Comparison of ENCODE assay signal across 9 mouse cellular contexts in genomic region chr17:80560669-80561401, GRCm38 (mm10). TPM values are rescaled to one million over a fixed set of nuclear protein-coding genes. Genes with fewer than 3 reads are reported as not detected.
A peak's percentile ranks its signal among the peaks of the same experiment; 100 is the strongest.
DNase-seq lines count a peak whose midpoint lies in the region; ATAC-seq and TF ChIP-seq lines count a peak whose summit lies in the region.
"Had no signal": no experiment of that assay in that cellular context is flagged by ENCODE, and none has a peak within 500 bp of the region (broad histone marks: within the 10 kb centered on the region; RNA-seq: fewer than 3 reads in every experiment).

No protein-coding gene starts in this region.

- no peak overlapping the region for H3K4me3 ChIP-seq in ES-E14 (ENCODE audit: insufficient read depth in 1 of 2, low read depth in 1 of 2, low read length in 2 of 2, poor library complexity in 1 of 2, severe bottlenecking in 1 of 2)
- no peak overlapping the region for H3K4me3 ChIP-seq in forebrain, embryonic 14.5 days (ENCODE audit: low read depth, low read length)
- no peak overlapping the region for H3K4me3 ChIP-seq in lung, adult 2 months (replicated peaks; ENCODE audit: extremely low read depth, low read depth, low read length)

- TF ChIP-seq POLR2A in lung, adult 2 months (IDR thresholded peaks at IDR 0.05; ENCODE audit: borderline replicate concordance, extremely low read depth, low read depth, low read length): no peak

- peaks cover 3 to 7% of the 10 kb centered on the region in 2 experiments; a peak in 2 of 4 replicates for H3K4me1 ChIP-seq in ES-E14 (ENCODE audit: control insufficient read depth in 2 of 2, insufficient read depth in 2 of 2, low read length in 2 of 2, poor library complexity in 1 of 2)
- H3K4me1 ChIP-seq in forebrain, embryonic 14.5 days (ENCODE audit: control insufficient read depth, insufficient read depth, low read length): no peaks in the 10 kb centered on the region
- H3K4me1 ChIP-seq in lung, adult 2 months (ENCODE audit: control insufficient read depth, insufficient read depth, low read length): no peaks in the 10 kb centered on the region

- ATAC-seq in cerebellum, adult (ENCODE audit: insufficient number of reproducible peaks, low FRiP score, low TSS enrichment): peak; percentile 54; the same call in 1 of the 2 replicates
- peak; percentile 59 for ATAC-seq in forebrain, embryonic 14.5 days
- peak; percentile 70 for ATAC-seq in neutrophil, adult 5-6 weeks (ENCODE audit: extremely low read depth, insufficient number of reproducible peaks, low FRiP score, poor library complexity, severe bottlenecking)

- WGBS in forebrain, embryonic 14.5 days: 22% methylated on average over 12 of the region's 12 CpGs
- WGBS in lung, adult 2 months: 16% methylated on average over 12 of the region's 12 CpGs

- DNase-seq in ES-E14 (ENCODE audit: low read depth, low spot score): peak; percentile 72
- DNase-seq in forebrain, embryonic 14.5 days (ENCODE audit: low spot score): peak; percentile 86
- peak; percentile 76 to 82 for DNase-seq in heart, postnatal 14 days
- peak; percentile 80 for DNase-seq in layer of hippocampus, adult 11-12 months (ENCODE audit: low spot score)
- DNase-seq in lung, adult 2 months: peak; percentile 68
- DNase-seq in thymus, adult 18-20 months: peak; percentile 28 to 55

- in situ Hi-C loops in ES-E14 (cut with MboI; ENCODE audit: low sequenced_read_pairs in 2 of 2, unreplicated experiment in 2 of 2): no loop called here

- H3K36me3 ChIP-seq in ES-E14 (ENCODE audit: control insufficient read depth, insufficient read depth, low read length, poor library complexity, severe bottlenecking): no peaks in the 10 kb centered on the region; the same call in 1 of the 2 replicates
- no peaks in the 10 kb centered on the region for H3K36me3 ChIP-seq in forebrain, embryonic 14.5 days (ENCODE audit: control insufficient read depth, insufficient read depth, low read length)

- no peak overlapping the region for H3K27ac ChIP-seq in ES-E14 (ENCODE audit: insufficient read depth, low read depth, low read length, poor library complexity, severe bottlenecking)
- H3K27ac ChIP-seq in forebrain, embryonic 14.5 days (ENCODE audit: low read depth, low read length): no peak overlapping the region
- H3K27ac ChIP-seq: macrophage had no signal

- intact Hi-C loops in heart, postnatal 14 days (cut with DNase I): loop anchor here (1.0 to 5.0 kb wide), 2 partner anchors 106 to 269 kb away; partner anchors contain the start of genes Dhx57 and Morn2

- H3K4me2 ChIP-seq in forebrain, embryonic 14.5 days (ENCODE audit: low read length): no peak overlapping the region

- no peak overlapping the region for H3K9ac ChIP-seq in ES-E14 (ENCODE audit: insufficient read depth, low read depth, low read length, poor library complexity, severe bottlenecking)
- no peak overlapping the region for H3K9ac ChIP-seq in forebrain, embryonic 14.5 days (ENCODE audit: low read length)

- TF ChIP-seq CTCF in lung, adult 2 months (IDR thresholded peaks at IDR 0.05; ENCODE audit: insufficient read depth, low read length): peak; percentile 97

- H3K9me3 ChIP-seq in ES-E14 (ENCODE audit: control insufficient read depth, insufficient read depth, low read depth, low read length): no peaks in the 10 kb centered on the region
- H3K9me3 ChIP-seq in forebrain, embryonic 14.5 days (replicated peaks; ENCODE audit: control insufficient read depth, low read length): no peaks in the 10 kb centered on the region

- H3K27me3 ChIP-seq in forebrain, embryonic 14.5 days (replicated peaks; ENCODE audit: control insufficient read depth, insufficient read depth, low read length): no peaks in the 10 kb centered on the region

TF ChIP-seq in ES-E14, 5 proteins besides CTCF, POLR2A, EP300 and RAD21:
- TF ChIP-seq ZC3H11A (IDR thresholded peaks at IDR 0.05; ENCODE audit: borderline replicate concordance, low read depth, low read length): peak; percentile 92
- TF ChIP-seq CHD2 (IDR thresholded peaks at IDR 0.05; ENCODE audit: low read depth, low read length): no peak

RNA-seq across cellular contexts. Expression of gene Cdkl4, which starts 16.8 kb away (rescaled TPM):
- total RNA-seq in ES-E14 (2012; rRNA removed): 0.49 and 0.85 TPM in 2 replicates
- 3.6 and 4.8 TPM in 2 replicates for polyA plus RNA-seq in forebrain, embryonic 14.5 days (2014; fragmentation: Nextera tagmentation; extraction: Ambion mirVana)
- total RNA-seq in heart, postnatal 14 days (2021): under 1 TPM in 1 of 2 experiments, not detected in 1; 0.14 TPM
- 1.7 and 2.4 TPM in 2 replicates for polyA plus RNA-seq in lung, adult 2 months (2012; rRNA removed)
- total RNA-seq in neutrophil, adult 5-6 weeks (2017): 0.86 and 0.93 TPM in 2 replicates
